Mouse (Mus musculus): ENCODE data around the gene BC048679. TPM values are rescaled to one million over a fixed set of nuclear protein-coding genes. Genes with fewer than 3 reads are reported as not detected.
A peak's percentile ranks its signal among the peaks of the same experiment; 100 is the strongest.
"Not testable (repeated sequence)": the region's sequence is repeated elsewhere in the genome, so short reads cannot be mapped to it uniquely, and the experiment has no call there.

Gene BC048679
- polyA plus RNA-seq, 1 experiment from 2014 or later = not detected

DNA sequence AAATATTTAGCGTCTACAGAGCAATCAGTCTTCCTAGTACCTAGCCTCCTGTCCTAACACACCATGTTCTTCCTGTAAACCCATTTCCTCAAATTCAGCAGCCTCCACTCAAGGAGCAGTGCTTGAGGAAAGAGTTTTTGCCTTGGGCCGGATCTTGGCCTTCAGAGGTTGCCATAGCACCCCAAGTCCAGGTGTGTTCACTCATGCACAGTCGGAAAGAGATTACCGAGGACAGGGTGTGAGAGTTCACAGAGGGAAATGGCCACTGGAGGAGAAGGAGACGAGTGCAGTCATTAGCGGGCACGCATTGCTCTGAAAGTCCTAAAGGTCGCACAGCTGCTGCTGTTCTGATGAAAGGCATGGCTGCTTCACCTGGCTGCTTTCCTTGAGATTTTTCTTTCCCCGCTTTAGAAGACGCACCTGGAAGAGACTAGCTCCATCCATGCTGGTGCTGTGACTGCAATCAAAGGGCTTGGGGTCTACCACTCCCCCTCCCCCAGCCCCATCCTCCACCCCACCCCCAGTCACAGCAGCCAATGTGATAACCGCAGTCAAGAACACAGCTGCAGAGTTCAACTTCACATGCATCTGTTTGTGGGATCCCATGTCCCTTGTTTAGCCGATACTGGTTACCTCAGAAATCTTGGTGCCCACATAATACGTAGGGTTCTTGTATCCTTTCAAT is 17.0 kb upstream of the BC048679 start:
- Histone ChIP-seq H3K4me1 (0 out of 2 replicates have a peak, but pooled peaks cover 6% of the 10 kb centered on the region), H3K27ac (no peak overlapping the region), H3K9me3 (no peaks in the 10 kb centered on the region), H3K4me3 (no peak overlapping the region), H3K27me3 (ENCODE audit: insufficient read depth, poor library complexity, severe bottlenecking) (peaks cover 17% of the 10 kb centered on the region), H3K36me3 (no peaks in the 10 kb centered on the region)
- no peak for DNase-seq (ENCODE audit: low spot score)
- WGBS = 51% methylated on average over 13 of the region's 13 CpGs

DNA sequence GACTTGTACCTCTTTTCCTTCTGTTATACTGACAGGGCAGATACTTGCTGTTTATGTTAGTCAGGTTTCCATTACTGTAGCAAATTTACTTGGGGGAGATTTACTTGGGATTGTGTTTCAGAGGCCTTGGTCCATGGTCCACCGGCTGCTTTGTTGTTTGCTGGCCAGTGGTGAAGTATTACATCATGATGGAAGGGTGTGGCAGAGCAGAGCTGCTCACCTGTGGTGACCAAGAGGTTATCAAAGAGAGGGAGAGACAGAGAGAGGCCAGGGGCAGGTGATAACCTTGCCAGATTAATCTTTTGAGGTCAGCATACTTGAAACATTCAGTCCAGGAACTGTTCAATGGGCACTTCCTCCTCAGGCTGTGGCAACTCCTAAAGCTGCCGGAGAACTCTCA is 3.0 kb upstream of the BC048679 start:
- no peak overlapping the region for H3K27ac ChIP-seq
- WGBS = 68% methylated on average over 2 of the region's 2 CpGs

DNA sequence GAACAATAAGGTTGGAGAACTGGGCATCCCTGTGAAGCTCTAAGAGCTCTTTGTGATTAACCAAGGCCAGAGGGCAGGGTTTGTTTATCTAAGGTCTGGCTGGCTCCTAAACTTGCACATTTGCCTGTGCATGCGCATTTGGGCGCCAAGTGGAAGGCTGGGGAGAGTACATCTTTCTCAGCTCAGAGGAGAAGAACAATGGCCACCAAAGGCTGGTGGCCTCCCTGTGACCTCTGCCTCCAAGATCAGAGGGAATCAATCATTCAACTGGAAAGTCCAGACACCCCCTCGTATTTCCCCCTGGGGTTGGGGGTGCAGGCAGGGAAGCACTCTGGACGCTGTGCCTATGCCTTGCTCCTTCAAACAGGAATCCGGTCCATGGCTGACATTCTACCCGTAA is 910 bp downstream of the BC048679 start:
- no peak for DNase-seq (ENCODE audit: low spot score)
- H3K9me3 ChIP-seq = no peaks in the 10 kb centered on the region
- WGBS = 46% methylated on average over 6 of the region's 6 CpGs
- no peak overlapping the region for H3K4me3 ChIP-seq
- H3K27me3 ChIP-seq (ENCODE audit: insufficient read depth, poor library complexity, severe bottlenecking) = peaks cover 52% of the 10 kb centered on the region
- no peaks in the 10 kb centered on the region for H3K36me3 ChIP-seq
- H3K27ac ChIP-seq = no peak overlapping the region
- H3K4me1 ChIP-seq = peaks cover 16% of the 10 kb centered on the region

More for the DNA sequence above, 3.0 kb upstream of the BC048679 start:
- no peaks in the 10 kb centered on the region for H3K36me3 ChIP-seq
- no peaks in the 10 kb centered on the region for H3K9me3 ChIP-seq
- peaks cover 13% of the 10 kb centered on the region for H3K4me1 ChIP-seq
- peaks cover 16% of the 10 kb centered on the region for H3K27me3 ChIP-seq (ENCODE audit: insufficient read depth, poor library complexity, severe bottlenecking)
- H3K4me3 ChIP-seq = no peak overlapping the region
- no peak for DNase-seq (ENCODE audit: low spot score)

DNA sequence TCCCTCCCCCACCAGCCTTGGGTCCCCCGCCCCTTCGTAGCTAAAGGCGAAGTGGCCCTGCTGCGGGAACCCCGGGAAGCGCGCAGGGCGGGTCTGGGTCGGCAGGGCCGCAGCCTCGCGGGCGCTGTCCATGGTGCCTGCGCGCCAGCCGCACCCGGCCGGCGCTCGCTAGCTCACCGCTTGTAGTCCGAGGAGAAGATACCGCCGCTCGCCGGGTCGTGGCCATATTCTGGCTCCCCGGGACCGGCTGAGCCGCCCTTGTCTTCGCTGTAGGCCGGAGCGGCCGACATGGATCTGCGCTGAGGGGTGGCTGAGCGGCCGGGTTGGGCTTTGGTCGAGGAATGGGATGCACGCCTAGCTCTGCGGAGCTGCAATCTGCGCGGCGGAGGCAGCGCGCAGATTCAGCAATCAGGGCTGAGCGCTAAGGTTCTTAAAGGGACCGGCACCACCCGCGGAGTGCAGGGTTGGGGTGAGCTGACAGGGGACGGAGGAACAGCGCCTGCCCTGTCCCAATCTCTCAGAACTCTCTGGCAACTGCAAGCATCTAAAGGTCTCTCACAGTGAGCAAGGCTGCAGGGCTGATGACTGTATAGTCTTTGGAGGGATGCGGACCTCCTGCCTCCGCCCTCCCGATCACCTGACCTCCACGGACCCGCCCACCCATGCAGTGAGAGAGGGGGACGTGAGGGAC is 4.6 kb downstream of the BC048679 start, which contains the start of gene Ap3b2:
Ap3b2 (minus strand) TSS at position 595 of the 691 bp plus-strand sequence.
- peak; percentile 89 for DNase-seq (ENCODE audit: low spot score)
- WGBS = under 1% methylated on average over 57 of the region's 57 CpGs
- Histone ChIP-seq H3K36me3 (no peaks in the 10 kb centered on the region), H3K4me3 (peak within 1 kb of the TSS; percentile 69), H3K27ac (no peak within 1 kb of the TSS), H3K9me3 (no peaks in the 10 kb centered on the region), H3K27me3 (ENCODE audit: insufficient read depth, poor library complexity, severe bottlenecking) (peaks cover 60% of the 10 kb centered on the region), H3K4me1 (peaks cover 23% of the 10 kb centered on the region)

DNA sequence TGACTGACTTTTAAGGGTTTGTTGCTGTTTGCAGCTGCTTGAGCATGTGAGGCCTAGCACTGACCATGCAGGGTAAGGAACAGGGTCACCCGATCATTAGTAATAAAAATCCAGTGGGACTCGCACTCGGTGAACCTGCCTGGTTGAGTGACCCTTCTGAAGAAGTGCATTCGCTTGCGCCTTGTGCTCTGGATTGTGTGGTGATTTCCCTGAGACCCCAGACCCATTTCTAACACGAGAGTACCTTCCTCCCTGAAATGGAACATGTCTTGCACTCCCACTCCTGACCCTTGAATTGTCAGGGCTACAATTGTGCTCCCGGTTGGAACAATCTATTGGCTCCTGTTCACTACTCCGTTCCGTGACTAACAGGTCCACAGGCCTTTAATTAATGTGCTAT is 5.5 kb downstream of the BC048679 start:
- Histone ChIP-seq H3K36me3 (no peaks in the 10 kb centered on the region), H3K4me1 (peaks cover 16% of the 10 kb centered on the region), H3K4me3 (no peak overlapping the region), H3K27ac (no peak overlapping the region), H3K9me3 (no peaks in the 10 kb centered on the region), H3K27me3 (ENCODE audit: insufficient read depth, poor library complexity, severe bottlenecking) (peaks cover 54% of the 10 kb centered on the region)
- no peak for DNase-seq (ENCODE audit: low spot score)
- 44% methylated on average over 9 of the region's 9 CpGs for WGBS

DNA sequence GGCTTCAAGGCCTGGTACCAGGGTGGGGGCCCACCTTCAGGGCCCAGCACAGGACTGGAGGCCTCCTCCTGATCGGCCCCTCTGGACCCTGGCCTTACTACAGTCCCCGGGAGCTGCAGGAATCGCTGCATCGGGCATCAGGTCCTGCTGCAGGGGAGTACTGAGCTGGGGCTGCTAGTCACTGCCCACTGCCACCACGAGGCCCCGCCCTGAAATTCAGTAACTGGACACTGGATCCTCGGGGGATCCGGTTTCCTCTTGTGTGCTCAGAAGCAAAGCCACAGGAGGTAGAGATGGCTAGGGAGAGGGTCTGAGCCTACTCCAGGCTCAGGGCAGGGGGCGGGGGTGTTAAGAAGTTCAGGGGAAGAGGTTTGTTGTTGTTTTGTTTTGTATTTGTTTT is 8.4 kb downstream of the BC048679 start:
- Histone ChIP-seq H3K4me3 (peak overlapping the region; percentile 16; the same call in 1 of the 2 replicates), H3K27ac (no peak overlapping the region), H3K27me3 (ENCODE audit: insufficient read depth, poor library complexity, severe bottlenecking) (peaks cover 29% of the 10 kb centered on the region), H3K4me1 (peaks cover 10% of the 10 kb centered on the region), H3K36me3 (no peaks in the 10 kb centered on the region), H3K9me3 (no peaks in the 10 kb centered on the region)
- WGBS = 12% methylated on average over 9 of the region's 9 CpGs
- DNase-seq (ENCODE audit: low spot score) = no peak

DNA sequence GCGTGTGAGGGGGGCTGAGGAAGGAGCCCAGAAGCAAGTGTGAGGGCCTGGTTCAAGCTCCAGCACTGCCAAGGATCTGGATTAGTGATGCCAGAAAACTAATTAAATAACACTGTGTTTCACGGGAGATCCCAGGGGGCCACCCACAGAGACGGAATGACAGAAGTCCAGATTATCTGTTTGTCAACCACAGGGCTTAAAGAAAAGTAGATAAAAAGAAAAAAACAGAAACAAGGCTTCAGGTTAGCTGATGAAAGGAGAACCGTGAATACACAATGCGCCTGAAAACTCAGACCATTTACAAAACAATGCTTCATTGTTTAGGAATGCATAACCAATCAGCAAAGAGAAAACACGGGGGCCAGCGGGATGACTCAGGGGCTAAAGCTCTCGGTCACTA is 17.3 kb downstream of the BC048679 start:
- H3K4me1 ChIP-seq = peaks cover 8% of the 10 kb centered on the region
- DNase-seq (ENCODE audit: low spot score) = no peak
- no peak overlapping the region for H3K4me3 ChIP-seq
- WGBS = 11% methylated on average over 8 of the region's 8 CpGs
- no peak overlapping the region for H3K27ac ChIP-seq
- H3K36me3 ChIP-seq = no peaks in the 10 kb centered on the region
- H3K9me3 ChIP-seq = no peaks in the 10 kb centered on the region
- H3K27me3 ChIP-seq (ENCODE audit: insufficient read depth, poor library complexity, severe bottlenecking) = peaks cover 32% of the 10 kb centered on the region

DNA sequence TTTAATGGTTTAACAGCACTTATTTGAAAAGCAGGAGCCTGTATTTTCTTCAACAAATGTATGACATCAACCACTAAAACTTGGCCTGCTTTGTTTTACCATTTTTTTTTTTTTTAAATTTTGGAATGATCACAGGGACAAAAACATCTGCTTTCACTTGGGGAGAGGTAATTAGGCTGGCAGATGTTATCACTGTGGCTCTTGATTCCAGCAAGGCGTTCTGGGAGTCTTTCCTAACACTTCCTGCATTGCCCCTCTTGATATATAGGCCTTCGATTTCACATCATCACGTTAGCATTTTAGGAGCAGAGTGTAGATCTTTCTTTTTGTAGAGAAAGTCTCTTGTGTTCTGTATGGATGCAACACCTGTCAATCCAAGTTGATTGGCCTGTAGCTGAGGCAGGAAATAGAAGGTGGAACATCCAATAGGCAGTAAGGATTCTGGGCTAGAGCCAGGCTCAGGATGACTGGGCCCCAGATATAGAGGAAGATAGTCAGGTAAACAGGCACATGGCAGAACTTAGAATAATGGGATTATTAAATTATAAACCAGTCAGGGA is 18.5 kb downstream of the BC048679 start:
- peaks cover 8% of the 10 kb centered on the region for H3K4me1 ChIP-seq
- H3K27me3 ChIP-seq (ENCODE audit: insufficient read depth, poor library complexity, severe bottlenecking) = peaks cover 43% of the 10 kb centered on the region
- no peak overlapping the region for H3K27ac ChIP-seq
- no peak for DNase-seq (ENCODE audit: low spot score)
- H3K4me3 ChIP-seq = no peak overlapping the region
- no peaks in the 10 kb centered on the region for H3K36me3 ChIP-seq
- WGBS = 53% methylated on average over 3 of the region's 3 CpGs
- H3K9me3 ChIP-seq = no peaks in the 10 kb centered on the region

DNA sequence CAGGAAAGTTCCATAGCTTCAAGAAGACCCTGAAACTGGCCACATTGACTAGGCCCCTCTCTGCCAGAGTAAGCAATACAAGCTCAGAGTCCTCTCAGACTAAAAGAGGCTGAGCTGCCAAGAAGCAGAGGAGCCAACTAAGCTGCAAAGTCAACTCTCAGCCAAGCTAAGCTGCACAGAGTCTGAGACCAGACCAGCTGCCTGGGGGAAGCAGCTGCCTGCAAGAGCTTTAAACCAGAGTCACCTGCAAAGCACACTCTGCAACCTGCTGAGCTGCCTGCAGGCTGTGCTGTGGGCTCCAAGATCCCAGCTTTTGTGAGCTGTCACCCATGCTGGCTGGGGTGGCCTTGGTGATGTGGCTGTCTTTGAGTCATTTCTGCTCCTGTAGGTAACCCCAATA is 19.8 kb downstream of the BC048679 start:
- not testable (repeated sequence) for H3K4me3 ChIP-seq; DNase-seq (ENCODE audit: low spot score); H3K4me1 ChIP-seq; H3K27ac ChIP-seq; H3K9me3 ChIP-seq; H3K36me3 ChIP-seq
- H3K27me3 ChIP-seq (ENCODE audit: insufficient read depth, poor library complexity, severe bottlenecking) = peaks cover 48% of the 10 kb centered on the region

DNA sequence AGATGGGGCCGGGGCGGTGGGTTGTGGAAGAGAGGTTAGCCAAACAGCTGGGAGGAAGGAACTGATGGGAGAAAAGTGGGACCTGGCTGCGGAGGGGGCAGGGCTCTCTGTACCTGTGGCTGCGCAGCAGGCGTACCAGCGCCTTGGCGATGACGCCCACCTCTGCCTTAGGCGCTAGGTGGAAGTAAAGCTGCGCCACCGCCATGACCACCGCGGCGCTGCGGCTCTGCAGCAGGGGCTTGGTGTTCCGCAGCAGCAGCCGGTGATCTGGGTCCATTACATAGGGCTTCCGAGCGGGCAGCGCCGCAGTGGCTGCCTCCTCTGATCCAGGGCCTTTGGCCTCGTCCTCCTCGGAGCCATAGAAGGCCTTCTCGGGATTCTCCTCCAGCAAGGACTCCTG is 21.2 kb downstream of the BC048679 start:
- 3% methylated on average over 22 of the region's 24 CpGs for WGBS
- peaks cover 8% of the 10 kb centered on the region for H3K4me1 ChIP-seq
- H3K27ac ChIP-seq = no peak overlapping the region
- H3K36me3 ChIP-seq = no peaks in the 10 kb centered on the region
- no peaks in the 10 kb centered on the region for H3K9me3 ChIP-seq
- H3K4me3 ChIP-seq = peak overlapping the region; percentile 45
- no peak for DNase-seq (ENCODE audit: low spot score)
- H3K27me3 ChIP-seq (ENCODE audit: insufficient read depth, poor library complexity, severe bottlenecking) = peaks cover 52% of the 10 kb centered on the region

DNA sequence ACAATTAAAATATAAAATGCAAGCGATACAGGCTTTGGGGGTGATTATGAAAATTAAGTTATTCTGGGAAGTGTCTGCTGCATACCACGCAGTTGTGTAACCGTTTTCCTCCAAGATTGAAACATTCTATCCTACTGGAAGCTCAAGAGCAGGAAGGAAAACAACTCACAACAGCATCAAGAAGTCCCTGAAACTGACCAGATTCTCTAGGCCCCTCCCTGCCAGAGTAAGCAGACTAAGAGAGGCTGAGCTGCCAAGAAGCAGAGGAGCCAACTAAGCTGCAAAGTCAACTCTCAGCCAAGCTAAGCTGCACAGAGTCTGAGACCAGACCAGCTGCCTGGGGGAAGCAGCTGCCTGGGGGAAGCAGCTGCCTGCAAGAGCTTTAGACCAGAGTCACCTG is 22.9 kb downstream of the BC048679 start:
- no peak for DNase-seq (ENCODE audit: low spot score)
- H3K9me3 ChIP-seq = no peaks in the 10 kb centered on the region
- H3K27ac ChIP-seq = no peak overlapping the region
- WGBS = 65% methylated on average over 3 of the region's 3 CpGs
- peaks cover 52% of the 10 kb centered on the region for H3K27me3 ChIP-seq (ENCODE audit: insufficient read depth, poor library complexity, severe bottlenecking)
- peaks cover 8% of the 10 kb centered on the region for H3K4me1 ChIP-seq
- no peaks in the 10 kb centered on the region for H3K36me3 ChIP-seq
- H3K4me3 ChIP-seq = no peak overlapping the region

DNA sequence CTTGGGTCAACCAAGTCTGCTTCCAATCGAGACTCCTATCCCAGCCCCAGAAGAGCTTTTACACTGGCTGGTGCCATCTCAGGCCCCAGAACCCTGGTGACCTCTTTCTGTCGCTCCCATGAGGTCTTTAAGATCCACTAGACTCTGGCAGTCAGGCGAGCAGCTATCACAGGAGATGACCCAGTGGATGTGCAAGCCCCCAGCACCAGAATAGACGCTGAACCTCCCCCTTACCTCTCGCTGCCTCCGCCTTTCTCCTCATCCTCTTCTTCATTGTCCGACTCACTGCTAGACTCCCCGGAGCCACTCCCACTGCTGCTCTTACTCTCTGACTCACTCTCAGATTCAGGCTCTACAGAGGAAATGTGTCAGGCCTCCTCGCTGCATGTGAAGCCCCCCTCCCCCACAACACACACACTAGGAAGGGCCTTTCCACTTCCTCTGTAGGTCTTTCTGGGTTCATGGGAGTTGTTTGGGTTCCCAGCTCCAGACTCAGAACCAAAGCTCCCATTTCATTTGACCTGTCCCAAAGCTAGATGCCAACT is 33.1 kb downstream of the BC048679 start:
- H3K36me3 ChIP-seq = 0 out of 2 replicates have a peak, but pooled peaks cover 2% of the 10 kb centered on the region
- peaks cover 45% of the 10 kb centered on the region; the same call in 1 of the 2 replicates for H3K27me3 ChIP-seq (ENCODE audit: insufficient read depth, poor library complexity, severe bottlenecking)
- H3K9me3 ChIP-seq = no peaks in the 10 kb centered on the region
- no peak overlapping the region for H3K4me3 ChIP-seq
- 63% methylated on average over 9 of the region's 9 CpGs for WGBS
- no peak overlapping the region for H3K27ac ChIP-seq
- H3K4me1 ChIP-seq = no peaks in the 10 kb centered on the region
- DNase-seq (ENCODE audit: low spot score) = peak; percentile 67

DNA sequence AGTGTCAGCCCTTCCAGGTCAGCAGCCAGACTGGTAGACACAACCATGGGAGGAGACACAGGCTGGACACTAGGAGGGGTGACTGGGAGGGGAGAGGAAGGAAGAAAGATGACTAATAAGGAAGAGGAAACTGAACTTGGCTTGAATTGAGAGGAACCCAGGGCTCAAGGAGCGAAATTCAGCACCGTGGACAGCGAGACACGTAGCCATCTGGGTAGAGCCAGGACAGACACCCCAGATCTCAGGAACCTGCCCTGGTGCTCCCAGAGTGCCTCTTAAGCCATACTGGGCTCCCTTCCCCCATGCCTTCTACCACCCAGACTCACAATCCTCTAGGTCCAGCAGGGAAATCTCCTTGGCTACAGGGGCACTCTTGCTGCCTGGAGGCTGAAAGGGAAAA is 34.0 kb downstream of the BC048679 start:
- Histone ChIP-seq H3K4me1 (no peaks in the 10 kb centered on the region), H3K27ac (no peak overlapping the region), H3K9me3 (no peaks in the 10 kb centered on the region), H3K27me3 (ENCODE audit: insufficient read depth, poor library complexity, severe bottlenecking) (peaks cover 50% of the 10 kb centered on the region), H3K4me3 (no peak overlapping the region), H3K36me3 (0 out of 2 replicates have a peak, but pooled peaks cover 2% of the 10 kb centered on the region)
- under 1% methylated on average over 4 of the region's 4 CpGs for WGBS
- peak; percentile 81 for DNase-seq (ENCODE audit: low spot score)

Data from heart, embryonic 10.5 days (tissue).